Mouse (Mus musculus) G1E-ER4 (cell line): ENCODE results near the gene Btn2a2. TPM values are rescaled to one million over a fixed set of nuclear protein-coding genes. Genes with fewer than 3 reads are reported as not detected.

ENCODE experiments used
- GATA1 ChIP-seq: IDR thresholded peaks from one replicate; pipeline ENCODE4 v1.8.0; 2012; ENCODE audit warnings: low read length, inconsistent platforms
- polyA plus RNA-seq: library from polyadenylated mRNA; stranded (reverse); fragments of >175 nt; gene quantifications from 2 replicates; pipeline ENCODE4 v1.2.3, GENCODE M21; 2012

Btn2a2 gene
- polyA plus RNA-seq, 1 experiment, result not detected

DNA sequence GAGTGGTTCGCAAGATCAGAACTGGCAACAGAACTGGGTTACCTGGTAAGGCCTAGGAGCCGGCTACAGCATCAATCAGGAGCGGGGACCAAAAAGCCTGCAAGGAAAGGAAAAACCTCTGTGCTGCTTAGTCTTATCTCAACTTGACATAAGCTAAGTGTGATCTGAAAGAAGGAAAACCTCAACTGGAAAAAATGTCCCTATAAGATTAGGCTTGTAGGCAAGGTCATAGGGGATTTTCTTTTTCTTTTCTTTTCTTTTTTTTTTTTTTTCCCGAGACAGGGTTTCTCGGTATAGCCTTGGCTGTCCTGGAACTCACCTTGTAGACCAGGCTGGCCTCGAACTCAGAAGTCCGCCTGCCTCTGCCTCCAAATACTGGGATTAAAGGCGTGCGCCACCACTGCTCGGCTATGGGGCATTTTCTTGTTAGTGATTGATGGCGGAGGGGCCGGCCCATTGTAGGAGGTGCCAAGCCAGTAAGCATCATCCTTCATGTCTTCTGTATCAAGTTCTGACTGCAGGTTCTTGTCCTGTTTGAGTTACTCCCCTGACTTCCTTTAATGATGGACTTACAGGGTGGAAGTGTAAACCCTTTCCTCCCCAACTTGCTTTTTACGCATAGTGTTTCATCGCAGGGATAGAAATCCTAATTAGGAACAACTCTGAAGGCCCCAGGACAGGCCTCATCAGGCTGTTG, 18.3 kb upstream of the Btn2a2 start:
- no peak for TF ChIP-seq GATA1

- no peak for TF ChIP-seq GATA1
Measured at GRCm38 (mm10) chr13:23506351-23506750, 17.7 kb upstream of the Btn2a2 start.

DNA sequence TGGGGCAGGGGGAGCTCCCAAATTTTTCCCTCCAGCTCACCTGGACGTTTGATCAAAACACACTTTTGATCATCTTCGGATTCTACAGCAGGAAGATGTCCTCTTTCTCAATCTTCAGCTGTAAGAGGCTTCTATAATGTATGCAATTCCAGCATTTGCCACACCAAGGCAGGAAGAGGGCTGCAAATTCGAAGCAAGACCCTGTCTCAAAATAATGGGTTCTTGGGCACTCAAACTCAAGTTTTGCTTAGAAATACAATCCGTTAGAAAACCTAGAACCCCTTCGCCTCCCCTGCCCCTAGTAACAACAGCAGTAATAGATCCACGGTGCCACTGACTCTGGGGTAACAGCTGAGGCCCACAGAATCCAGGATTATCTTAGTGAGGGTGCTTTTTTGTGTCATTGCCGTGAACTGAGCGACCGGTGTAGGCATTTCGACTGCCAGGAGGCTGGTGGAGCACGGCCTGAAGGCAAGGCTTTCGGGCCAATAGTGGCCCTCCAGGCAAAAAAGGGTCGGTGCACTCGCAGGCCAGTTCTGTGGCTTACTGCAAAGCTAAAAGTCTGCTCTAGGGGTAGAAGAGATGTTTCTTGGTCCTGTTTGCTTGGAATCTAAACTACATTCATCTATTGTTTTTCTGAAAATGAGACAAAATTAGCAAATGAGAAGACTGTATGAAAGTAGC, 17.1 kb upstream of the Btn2a2 start:
- TF ChIP-seq GATA1, result no peak

DNA sequence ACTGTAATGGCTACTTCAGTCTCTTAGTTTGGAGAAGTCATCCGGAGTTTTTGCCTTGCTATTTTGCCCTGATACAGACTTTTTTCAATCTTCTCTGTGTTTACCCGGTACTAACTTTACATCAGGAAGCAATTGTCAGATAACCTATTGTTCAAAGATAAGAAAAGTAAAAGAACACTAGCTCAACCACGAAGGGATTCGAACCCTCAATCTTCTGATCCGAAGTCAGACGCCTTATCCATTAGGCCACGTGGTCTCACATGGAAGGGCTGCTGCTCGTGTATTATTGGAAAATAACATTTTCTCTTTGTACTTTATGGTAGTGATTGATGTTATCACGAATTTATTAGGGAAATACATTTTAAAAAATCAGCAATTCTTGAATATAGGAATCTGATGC, 15.1 kb upstream of the Btn2a2 start:
- peak; percentile 57 for TF ChIP-seq GATA1

DNA sequence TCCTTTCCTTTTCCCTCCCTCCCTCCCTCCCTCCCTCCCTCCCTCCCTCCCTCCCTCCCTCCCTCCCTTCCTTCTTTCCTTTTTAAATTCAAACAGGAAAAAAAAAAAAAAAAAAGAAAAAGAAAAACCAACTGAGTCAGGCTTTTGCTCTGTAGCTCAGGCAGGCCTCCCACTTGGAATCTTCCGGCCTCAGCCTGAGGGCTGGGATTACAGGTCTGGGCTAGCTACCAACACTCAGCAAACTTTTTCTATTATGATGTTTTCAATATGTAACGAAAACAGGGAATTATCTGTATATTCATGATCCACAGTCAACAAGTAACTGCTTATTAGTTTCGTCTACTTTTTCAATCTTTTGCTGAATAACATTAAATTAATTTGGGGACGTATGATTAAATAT, 14.3 kb upstream of the Btn2a2 start:
- no peak for TF ChIP-seq GATA1

GRCm38 (mm10) chr13:23502031-23502567, 13.4 kb upstream of the Btn2a2 start:
- no peak for TF ChIP-seq GATA1

GRCm38 (mm10) chr13:23501511-23501910, 12.9 kb upstream of the Btn2a2 start:
- no peak for TF ChIP-seq GATA1

DNA sequence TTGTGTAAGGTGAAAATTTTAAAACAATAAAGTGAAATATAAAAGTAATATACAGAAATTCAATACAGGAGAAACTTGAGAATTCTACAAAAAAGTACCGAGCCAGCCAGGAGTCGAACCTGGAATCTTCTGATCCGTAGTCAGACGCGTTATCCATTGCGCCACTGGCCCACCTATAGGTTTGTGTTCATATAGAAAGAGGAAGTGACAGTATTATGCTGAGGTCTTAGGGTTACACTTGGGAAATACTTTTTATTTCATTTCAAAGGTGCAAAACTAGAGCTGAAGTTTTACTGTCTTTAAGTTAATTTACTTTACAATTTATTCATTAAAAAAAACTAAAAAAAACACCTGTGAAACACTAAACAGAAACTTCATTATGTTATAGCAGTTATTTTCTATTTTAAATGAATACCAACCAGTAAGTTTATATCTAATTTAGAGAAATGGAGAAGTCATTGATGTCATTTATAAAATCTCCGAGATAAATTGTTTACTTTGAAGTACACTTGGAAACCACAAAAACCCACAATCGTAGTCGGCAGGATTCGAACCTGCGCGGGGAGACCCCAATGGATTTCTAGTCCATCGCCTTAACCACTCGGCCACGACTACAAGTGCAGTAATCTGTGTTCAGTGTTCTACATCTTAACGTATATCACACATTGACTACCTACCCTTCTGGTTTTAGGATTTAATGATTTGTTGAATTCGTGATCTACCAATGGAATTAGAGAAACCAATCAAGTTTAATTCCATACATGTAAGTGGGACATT, 12.0 kb upstream of the Btn2a2 start:
- no peak for TF ChIP-seq GATA1

- no peak for TF ChIP-seq GATA1
Measured at GRCm38 (mm10) chr13:23499943-23500342, 11.3 kb upstream of the Btn2a2 start.

GRCm38 (mm10) chr13:23498653-23499052, 10.0 kb upstream of the Btn2a2 start:
- TF ChIP-seq GATA1, result no peak

DNA sequence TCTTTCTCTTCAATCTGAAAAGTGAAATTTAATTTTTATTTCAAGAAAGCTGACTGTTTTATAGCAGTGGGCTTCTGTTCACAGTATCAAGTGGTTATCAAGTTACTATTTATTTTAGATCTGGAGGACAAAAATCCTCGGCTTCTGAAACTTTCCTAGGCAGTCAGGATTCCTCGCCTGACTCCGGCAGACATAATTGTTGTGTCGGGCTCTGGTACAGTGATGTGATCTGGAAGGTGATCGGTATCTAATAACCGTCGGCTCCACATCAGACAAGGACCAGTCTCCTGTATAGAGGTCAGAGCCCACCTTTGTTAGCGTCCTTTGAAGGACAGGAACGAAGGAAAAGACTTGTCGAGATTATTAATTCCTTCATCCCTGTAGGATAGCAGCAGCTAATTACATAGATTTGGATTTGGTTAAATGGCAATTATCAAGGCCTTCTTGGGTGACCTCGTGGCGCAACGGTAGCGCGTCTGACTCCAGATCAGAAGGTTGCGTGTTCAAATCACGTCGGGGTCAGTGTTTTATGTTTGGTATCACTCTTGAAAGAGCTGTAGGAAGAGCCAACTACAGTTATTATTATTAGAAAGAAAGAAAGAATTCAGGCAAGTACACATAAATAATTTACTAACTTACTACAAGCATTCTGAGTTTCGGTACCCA, 9.1 kb upstream of the Btn2a2 start:
- TF ChIP-seq GATA1, result no peak

- no peak for TF ChIP-seq GATA1
Measured at GRCm38 (mm10) chr13:23495526-23495925, 6.9 kb upstream of the Btn2a2 start.

DNA sequence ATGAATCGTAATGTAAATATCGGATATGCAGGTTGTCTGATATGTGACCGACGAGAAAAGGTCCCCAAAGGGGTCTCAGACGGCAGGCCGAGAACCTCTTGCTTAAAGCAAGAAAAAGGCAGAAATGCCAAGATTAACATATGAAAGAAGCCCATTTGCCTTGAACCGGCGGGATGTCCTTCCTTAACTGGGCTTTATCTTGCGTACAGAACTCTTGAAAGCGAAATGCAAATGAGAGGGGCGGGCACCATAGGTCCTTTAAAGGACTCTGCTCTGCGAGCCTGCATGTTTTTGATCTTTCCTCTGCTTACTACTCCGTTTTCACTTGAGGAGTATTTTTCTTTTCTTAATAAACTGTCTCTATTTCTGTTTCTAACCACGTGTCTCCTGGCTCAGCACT, 3.3 kb upstream of the Btn2a2 start:
- TF ChIP-seq GATA1, result no peak

GRCm38 (mm10) chr13:23491263-23491662, 2.6 kb upstream of the Btn2a2 start:
- no peak for TF ChIP-seq GATA1

- no peak for TF ChIP-seq GATA1
Measured at GRCm38 (mm10) chr13:23490863-23491262, 2.2 kb upstream of the Btn2a2 start.

- TF ChIP-seq GATA1, result no peak
Measured at GRCm38 (mm10) chr13:23485271-23485670, 3.4 kb downstream of the Btn2a2 start.
